Mouse (Mus musculus) MEL-GATA-1-ER (cell line): Measurements from ENCODE around the gene Fbxl2.

Experiments
- DNase-seq: peaks from one replicate; pipeline ENCODE4 v3.0.0-alpha.2; 2012; ENCODE audit warnings: low read depth; ENCODE audit errors: extremely low read depth

Gene Fbxl2

GRCm38 (mm10) chr9:113924883-113925282 lies 121.1 kb downstream of the Fbxl2 start:
- DNase-seq: no peak

GRCm38 (mm10) chr9:113922677-113923076 lies 123.3 kb downstream of the Fbxl2 start:
- no peak for DNase-seq

GRCm38 (mm10) chr9:113915789-113916188 lies 130.2 kb downstream of the Fbxl2 start:
- DNase-seq: no peak
